Comparison of ENCODE assay signal across 9 mouse cellular contexts in genomic region chr14:23522606-23523159, GRCm38 (mm10).
DNase-seq lines count a peak whose midpoint lies in the region; ATAC-seq and TF ChIP-seq lines count a peak whose summit lies in the region.
"Had no signal": no experiment of that assay in that cellular context is flagged by ENCODE, and none has a peak within 500 bp of the region (broad histone marks: within the 10 kb centered on the region; RNA-seq: fewer than 3 reads in every experiment).

No protein-coding gene starts in this region.

- no peak overlapping the region for H3K9ac ChIP-seq in lung, postnatal 0 days (replicated peaks; ENCODE audit: low read depth)

- no peaks in the 10 kb centered on the region for H3K9me3 ChIP-seq in lung, postnatal 0 days (ENCODE audit: low read length)

- H3K4me2 ChIP-seq in lung, postnatal 0 days (replicated peaks; ENCODE audit: low read depth, low read length): no peak overlapping the region

- no peak overlapping the region for H3K27ac ChIP-seq in lung, postnatal 0 days (ENCODE audit: low read length)
- H3K27ac ChIP-seq in left cerebral cortex, adult 2 months: no peak overlapping the region

- 66% methylated on average over 4 of the region's 4 CpGs for WGBS in lung, postnatal 0 days

- no peak for TF ChIP-seq CTCF in lung, postnatal 0 days (IDR thresholded peaks at IDR 0.05)
- no peak for TF ChIP-seq CTCF in left cerebral cortex, adult 2 months (IDR thresholded peaks at IDR 0.05)

- no peaks in the 10 kb centered on the region for H3K27me3 ChIP-seq in lung, postnatal 0 days (replicated peaks; ENCODE audit: insufficient read depth, low read length)

- peak; percentile 9 to 12 for DNase-seq in lung, adult 18-20 months
- DNase-seq in lung, postnatal 0 days (ENCODE audit: low spot score): no peak
- peak; percentile 39 for DNase-seq in fibroblast of lung, adult 2 months (ENCODE audit: low read depth)
- peak; percentile 84 for DNase-seq in kidney, postnatal 14 days
- peak; percentile 38 to 70 for DNase-seq in lung, postnatal 4 days
- DNase-seq in left cerebral cortex, adult 2 months (ENCODE audit: extremely low spot score in 1 of 2, low spot score in 2 of 2): no peak
- DNase-seq in urinary bladder, postnatal 14 days (ENCODE audit: low spot score): no peak
- DNase-seq: cerebellum, adult 2 months had no signal

- no peak overlapping the region for H3K4me3 ChIP-seq in lung, postnatal 0 days (ENCODE audit: low read depth, low read length)
- no peak overlapping the region for H3K4me3 ChIP-seq in left cerebral cortex, adult 2 months

- TF ChIP-seq EP300 in lung, postnatal 0 days (IDR thresholded peaks at IDR 0.05): no peak

- no peak for ATAC-seq in lung, postnatal 0 days
- ATAC-seq: activated CD4-positive, CD25-positive, alpha-beta regulatory T cell, adult 4 months had no signal

- no peaks in the 10 kb centered on the region for H3K4me1 ChIP-seq in lung, postnatal 0 days (ENCODE audit: insufficient read depth, low read depth, low read length)

- H3K36me3 ChIP-seq in lung, postnatal 0 days (ENCODE audit: insufficient read depth, low read length): no peaks in the 10 kb centered on the region

- intact Hi-C loops in left cerebral cortex, adult 2 months (cut with DNase I): no loop called here

Comparison
In these comparisons a context has a peak if more than half of its experiments do, and no peak if none do; other contexts are left out.
1. DNase-seq: peak in lung, adult 18-20 months (2 of 2), fibroblast of lung, adult 2 months (single experiment), kidney, postnatal 14 days (single experiment) and lung, postnatal 4 days (2 of 2); none in lung, postnatal 0 days (single experiment), left cerebral cortex, adult 2 months (0 of 2) and urinary bladder, postnatal 14 days (single experiment).